Mouse (Mus musculus) embryonic fibroblast, embryonic 13.5 days (primary cell): ENCODE measurements around the gene Gm1604a.
"Not testable (repeated sequence)": the region's sequence is repeated elsewhere in the genome, so short reads cannot be mapped to it uniquely, and the experiment has no call there.

Experiments
- CTCF ChIP-seq: IDR thresholded peaks from 2 replicates; pipeline ENCODE4 v1.5.1; 2011; ENCODE audit warnings: mild to moderate bottlenecking, control low read depth, low read length, moderate library complexity, borderline replicate concordance; ENCODE audit not compliant: insufficient read depth
- POLR2A ChIP-seq: IDR thresholded peaks from 2 replicates; pipeline ENCODE4 v1.6.1; 2011; ENCODE audit warnings: low read depth, mild to moderate bottlenecking, control low read depth, low read length, moderate library complexity

DNA sequence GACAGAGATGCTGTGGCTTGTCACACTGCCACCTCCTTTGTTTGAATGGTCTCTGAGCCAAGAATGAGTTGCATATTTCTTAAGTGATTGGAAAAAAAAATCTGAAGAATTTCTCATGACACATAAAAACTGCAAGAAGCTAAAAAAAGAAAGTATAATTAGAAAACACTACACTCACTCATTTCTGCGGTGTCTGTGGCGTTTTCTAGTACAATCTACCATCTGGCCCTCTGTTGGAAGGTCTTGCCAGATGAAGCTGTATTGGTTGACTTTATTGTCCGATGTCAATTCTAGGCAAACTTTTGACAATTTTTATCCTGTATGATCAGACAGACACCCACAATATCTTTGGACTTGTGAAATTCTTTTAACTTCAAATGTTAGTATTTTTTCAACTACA is 95.5 kb downstream of the Gm1604a start:
- not testable (repeated sequence) for TF ChIP-seq CTCF, POLR2A
